Mouse (Mus musculus) hindbrain, embryonic 12.5 days (tissue): ENCODE results near the gene Klrb1b. TPM values are rescaled to one million over a fixed set of nuclear protein-coding genes. Genes with fewer than 3 reads are reported as not detected.
"Not testable (repeated sequence)": the region's sequence is repeated elsewhere in the genome, so short reads cannot be mapped to it uniquely, and the experiment has no call there.

ENCODE experiments used
- ATAC-seq: fragments of 200-750 bp; cut with Nextera tagmentation; 2 replicates; pipeline ENCODE4 v1.8.0; 2017; ENCODE audit warnings: moderate TSS enrichment; ENCODE audit not compliant: low FRiP score
- H3K27ac ChIP-seq: fragments of 300-500 bp; sonication (generic); 2 replicates; pipeline ENCODE4 v1.5.1; 2016; ENCODE audit warnings: mild to moderate bottlenecking
- H3K27me3 ChIP-seq: fragments of 300-500 bp; sonication (generic); 2 replicates; pipeline ENCODE4 v1.6.1; 2016; ENCODE audit warnings: mild to moderate bottlenecking
- H3K36me3 ChIP-seq: fragments of 300-500 bp; sonication (generic); 2 replicates; pipeline ENCODE4 v1.6.1; 2016; ENCODE audit warnings: mild to moderate bottlenecking
- H3K4me1 ChIP-seq: fragments of 300-500 bp; sonication (generic); 2 replicates; pipeline ENCODE4 v1.6.1; 2016
- H3K4me2 ChIP-seq: fragments of 300-500 bp; sonication (generic); replicated peaks from 2 replicates; pipeline ENCODE4 v1.6.1; 2016; ENCODE audit warnings: mild to moderate bottlenecking
- H3K4me3 ChIP-seq: fragments of 300-500 bp; sonication (generic); 2 replicates; pipeline ENCODE4 v1.5.1; 2016; ENCODE audit warnings: mild to moderate bottlenecking
- H3K9ac ChIP-seq: fragments of 300-500 bp; sonication (generic); 2 replicates; pipeline ENCODE4 v1.6.1; 2016; ENCODE audit warnings: mild to moderate bottlenecking, moderate library complexity
- H3K9me3 ChIP-seq: fragments of 300-500 bp; sonication (generic); replicated peaks from 2 replicates; pipeline ENCODE4 v1.6.1; 2016; ENCODE audit warnings: mild to moderate bottlenecking
- WGBS: fragments of 180-500 bp; shearing (Covaris S2); methylation state at CpG from one replicate; pipeline ENCODE4 v1.1.7; 2016; 5-methylcytosine and 5-hydroxymethylcytosine counted together
- polyA plus RNA-seq: library from polyadenylated mRNA; unstranded; fragments of >200 nt; fragmentation: Nextera tagmentation; extraction: Ambion mirVana; gene quantifications from 2 replicates; pipeline ENCODE4 v1.2.1, GENCODE M21; 2016

The Klrb1b gene
- polyA plus RNA-seq, 1 experiment from 2014 or later, result not detected

DNA sequence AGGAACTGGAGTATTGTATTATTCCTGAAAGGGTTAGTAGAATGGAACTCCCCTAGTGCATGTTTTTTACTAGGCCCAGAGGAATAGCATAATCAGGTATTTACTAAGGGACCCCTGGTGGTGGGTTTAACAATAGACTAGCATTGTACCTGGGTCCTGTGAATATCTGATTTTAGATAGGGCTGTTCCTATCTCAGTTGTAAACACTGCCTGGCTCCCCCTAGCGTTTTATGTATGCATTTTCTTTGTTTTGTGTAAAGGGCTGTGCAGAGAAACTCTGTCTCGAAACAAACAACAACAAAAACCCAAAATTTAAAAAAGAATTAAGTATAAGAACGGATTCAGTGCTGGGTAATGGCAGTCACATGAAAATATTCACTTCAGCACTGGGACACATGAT is 19.1 kb downstream of the Klrb1b start:
- H3K4me1 ChIP-seq, result peaks cover 3% of the 10 kb centered on the region; the same call in 1 of the 2 replicates
- no peaks in the 10 kb centered on the region for H3K27me3 ChIP-seq
- no peak overlapping the region for H3K27ac ChIP-seq
- no peaks in the 10 kb centered on the region for H3K9me3 ChIP-seq
- no peaks in the 10 kb centered on the region for H3K36me3 ChIP-seq
- H3K4me2 ChIP-seq, result no peak overlapping the region
- WGBS, result 69% methylated on average over 3 of the region's 3 CpGs
- no peak overlapping the region for H3K4me3 ChIP-seq
- no peak overlapping the region for H3K9ac ChIP-seq
- no peak for ATAC-seq

DNA sequence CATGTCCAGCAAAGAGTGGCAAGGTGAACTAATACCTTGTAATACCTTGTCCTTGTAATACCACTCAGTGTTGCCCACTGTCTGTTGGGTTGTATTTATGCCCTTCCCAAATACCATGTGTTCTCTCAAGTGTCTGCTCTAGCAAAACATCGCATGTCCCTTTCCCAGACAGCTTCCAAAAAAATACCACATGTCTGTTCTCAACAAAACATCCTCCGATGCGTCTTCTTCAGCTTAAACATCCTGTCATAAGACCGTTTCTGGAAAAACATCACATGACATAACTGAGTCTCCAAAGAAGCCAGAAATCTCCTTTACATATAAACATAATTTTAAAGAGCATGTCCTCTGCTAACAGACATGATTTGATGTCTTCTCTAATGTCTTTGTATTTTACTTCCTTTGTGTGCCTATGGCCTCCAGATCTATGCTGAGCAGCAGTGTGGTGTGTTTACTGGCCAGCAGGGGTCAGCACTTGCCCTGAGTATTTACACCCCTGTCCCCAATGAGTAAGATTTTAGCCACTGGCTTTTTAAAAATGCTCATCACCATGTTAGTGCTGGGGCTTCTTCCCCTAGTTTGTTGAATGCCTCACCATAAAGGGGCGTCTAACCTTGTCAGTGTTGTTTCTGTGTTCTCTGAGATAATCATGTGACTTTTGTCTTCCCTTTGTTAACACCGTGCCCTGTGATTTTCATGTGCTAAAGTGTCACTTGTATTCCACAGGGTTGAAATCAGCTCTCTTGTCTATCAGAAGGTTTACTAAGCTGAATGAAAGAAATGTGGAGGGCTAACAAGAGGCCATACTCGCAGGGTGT is 21.1 kb downstream of the Klrb1b start:
- H3K27ac ChIP-seq, H3K4me3 ChIP-seq, H3K9me3 ChIP-seq, H3K36me3 ChIP-seq, H3K4me2 ChIP-seq, H3K4me1 ChIP-seq, H3K9ac ChIP-seq, ATAC-seq, H3K27me3 ChIP-seq: not testable (repeated sequence)
- WGBS, result 68% methylated on average over 7 of the region's 7 CpGs

DNA sequence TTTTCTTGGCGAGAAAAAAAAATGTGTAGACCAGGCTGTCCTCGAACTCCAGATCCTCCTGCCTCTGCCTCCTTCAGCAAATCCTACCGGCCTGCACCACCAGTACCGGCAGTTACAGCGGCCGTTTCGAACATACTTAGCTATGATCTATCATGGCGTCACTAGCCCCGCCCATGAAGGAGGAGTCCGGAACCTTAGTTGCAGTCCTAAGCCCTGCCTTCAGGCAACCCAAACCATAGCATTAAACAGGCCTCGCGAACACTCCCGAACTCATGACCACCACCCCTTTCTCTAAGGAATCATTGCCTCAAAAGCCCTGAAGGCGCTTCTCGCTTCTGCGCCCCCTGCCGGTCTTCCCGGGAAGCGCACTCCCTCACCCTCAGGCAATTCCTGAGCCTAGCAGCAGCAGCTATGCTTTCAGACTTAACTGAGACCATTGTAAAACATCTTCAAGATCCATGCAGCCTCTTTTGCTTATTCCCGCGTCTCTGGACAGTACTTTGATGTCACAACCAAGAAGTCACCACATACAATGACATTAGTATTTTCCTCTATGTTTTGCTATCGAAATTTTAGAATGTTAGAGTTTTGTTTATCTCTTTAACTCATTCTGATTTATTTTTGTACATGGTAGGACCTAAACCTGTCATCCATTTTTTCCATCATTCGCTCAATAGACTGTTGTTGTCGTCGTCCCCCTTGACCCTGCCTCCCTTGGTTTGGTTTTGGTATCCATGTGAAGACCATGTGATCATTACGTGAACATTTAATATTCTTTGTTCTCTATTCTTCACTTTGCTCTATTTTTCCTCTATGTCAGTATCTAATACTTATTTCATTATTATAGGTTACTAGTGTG is 22.9 kb downstream of the Klrb1b start:
- peaks cover 5% of the 10 kb centered on the region for H3K4me1 ChIP-seq
- H3K9ac ChIP-seq, result peak overlapping the region; percentile 59; the same call in 1 of the 2 replicates
- no peaks in the 10 kb centered on the region for H3K27me3 ChIP-seq
- peak overlapping the region; percentile 77 for H3K27ac ChIP-seq
- H3K9me3 ChIP-seq, result no peaks in the 10 kb centered on the region
- peak overlapping the region; percentile 53 for H3K4me2 ChIP-seq
- peak; percentile 91 for ATAC-seq
- WGBS, result 9% methylated on average over 26 of the region's 26 CpGs
- H3K36me3 ChIP-seq, result no peaks in the 10 kb centered on the region
- H3K4me3 ChIP-seq, result peak overlapping the region; percentile 44

DNA sequence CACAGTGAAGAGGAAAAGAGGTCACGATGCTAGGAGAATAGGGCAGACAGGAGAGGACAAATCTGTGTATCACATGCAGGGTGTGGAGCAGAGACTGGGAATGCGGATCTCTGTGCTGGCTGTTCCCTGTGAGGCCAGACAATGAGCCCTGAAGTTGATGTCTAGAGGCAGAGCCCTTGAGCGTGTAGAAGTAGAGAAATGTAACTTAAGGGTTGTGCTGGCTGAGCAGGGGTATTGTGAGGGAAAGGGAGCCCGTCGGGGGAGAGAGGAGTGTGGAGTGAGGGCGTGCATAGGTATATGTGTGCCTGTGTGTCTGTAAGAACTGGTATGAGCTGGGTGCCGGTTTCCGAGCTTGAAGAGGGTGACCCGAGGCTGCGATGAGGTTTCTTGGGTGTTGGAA is 23.6 kb downstream of the Klrb1b start:
- Histone ChIP-seq H3K36me3 (no peaks in the 10 kb centered on the region), H3K27me3 (no peaks in the 10 kb centered on the region), H3K27ac (peak overlapping the region; percentile 77), H3K9me3 (no peaks in the 10 kb centered on the region), H3K4me3 (peak overlapping the region; percentile 44), H3K4me2 (peak overlapping the region; percentile 53), H3K9ac (peak overlapping the region; percentile 59), H3K4me1 (peaks cover 10% of the 10 kb centered on the region)
- WGBS, result 15% methylated on average over 10 of the region's 10 CpGs
- peak; percentile 49 for ATAC-seq

DNA sequence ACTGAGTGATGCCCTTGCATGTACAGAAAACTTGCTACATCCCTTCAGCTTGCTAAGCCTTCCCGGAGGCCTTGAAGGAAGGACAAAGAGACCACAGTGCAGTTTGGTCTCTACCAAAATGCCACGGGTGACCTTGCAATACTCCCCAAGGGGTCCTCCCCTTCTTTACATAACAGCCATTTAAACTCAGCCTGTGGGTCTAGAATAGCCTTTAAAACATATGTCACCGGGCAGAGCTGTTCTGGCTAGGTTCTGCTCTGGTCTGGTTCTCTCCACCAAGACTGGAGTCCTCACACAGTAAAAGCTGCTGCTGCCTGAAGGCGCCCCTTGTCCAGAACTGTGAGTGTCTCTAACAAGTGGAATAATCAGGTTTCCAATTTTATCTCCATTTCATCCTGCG is 25.4 kb downstream of the Klrb1b start:
- not testable (repeated sequence) for H3K4me2 ChIP-seq, ATAC-seq, H3K4me3 ChIP-seq, H3K27ac ChIP-seq, H3K9ac ChIP-seq, H3K9me3 ChIP-seq, H3K36me3 ChIP-seq, H3K27me3 ChIP-seq
- H3K4me1 ChIP-seq, result peaks cover 10% of the 10 kb centered on the region
- 80% methylated on average over 5 of the region's 5 CpGs for WGBS

- WGBS, result 24% methylated on average over 7 of the region's 7 CpGs
- H3K9ac ChIP-seq, result peak overlapping the region; percentile 45; the same call in 1 of the 2 replicates
These were observed 26.2 kb downstream of the Klrb1b start for GRCm38 (mm10) chr6:128799896-128800270.

GRCm38 (mm10) chr6:128799144-128799895 is 26.8 kb downstream of the Klrb1b start:
- Histone ChIP-seq H3K4me2 (peak overlapping the region; percentile 58), H3K4me1 (peaks cover 10% of the 10 kb centered on the region), H3K9ac (peak overlapping the region; percentile 60), H3K4me3 (peak overlapping the region; percentile 57), H3K27ac (peak overlapping the region; percentile 78)
- WGBS, result under 1% methylated on average over 49 of the region's 49 CpGs
- H3K27me3 ChIP-seq, H3K9me3 ChIP-seq, H3K36me3 ChIP-seq: not testable (repeated sequence)
- peak; percentile 82 for ATAC-seq

More at GRCm38 (mm10) chr6:128799896-128800270, 26.2 kb downstream of the Klrb1b start:
- no peaks in the 10 kb centered on the region for H3K36me3 ChIP-seq
- peak overlapping the region; percentile 43 for H3K4me2 ChIP-seq
- H3K9me3 ChIP-seq, result no peaks in the 10 kb centered on the region
- H3K27ac ChIP-seq, result 0 out of 2 replicates have a peak overlapping the region, but pooled peaks have one; percentile 78
- ATAC-seq, result no peak
- H3K4me3 ChIP-seq, result peak overlapping the region; percentile 57
- H3K4me1 ChIP-seq, result peaks cover 10% of the 10 kb centered on the region
- no peaks in the 10 kb centered on the region for H3K27me3 ChIP-seq

DNA sequence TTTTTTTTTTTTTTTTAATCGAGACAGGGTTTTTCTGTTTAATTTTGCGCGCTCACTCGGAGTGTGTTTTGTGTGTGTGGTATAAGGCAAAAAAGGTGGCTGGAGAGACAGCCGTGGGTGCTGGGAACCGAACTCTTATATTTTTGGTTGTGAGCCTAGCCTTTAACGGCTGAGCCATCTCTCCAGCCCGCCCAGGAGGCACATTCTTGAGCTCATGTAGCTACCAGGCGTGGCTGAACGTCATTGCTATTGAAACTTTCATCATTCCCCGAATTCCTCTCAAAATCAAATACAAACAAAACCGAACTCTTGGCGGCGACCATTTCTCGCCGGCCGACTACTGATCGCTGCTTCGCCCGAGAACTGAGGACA is 27.4 kb downstream of the Klrb1b start:
- Histone ChIP-seq H3K9ac (peak overlapping the region; percentile 60), H3K4me1 (peaks cover 10% of the 10 kb centered on the region), H3K4me3 (peak overlapping the region; percentile 57), H3K27ac (peak overlapping the region; percentile 78), H3K4me2 (peak overlapping the region; percentile 58)
- not testable (repeated sequence) for H3K36me3 ChIP-seq, H3K9me3 ChIP-seq, H3K27me3 ChIP-seq
- WGBS, result under 1% methylated on average over 20 of the region's 20 CpGs
- ATAC-seq, result peak; percentile 29

DNA sequence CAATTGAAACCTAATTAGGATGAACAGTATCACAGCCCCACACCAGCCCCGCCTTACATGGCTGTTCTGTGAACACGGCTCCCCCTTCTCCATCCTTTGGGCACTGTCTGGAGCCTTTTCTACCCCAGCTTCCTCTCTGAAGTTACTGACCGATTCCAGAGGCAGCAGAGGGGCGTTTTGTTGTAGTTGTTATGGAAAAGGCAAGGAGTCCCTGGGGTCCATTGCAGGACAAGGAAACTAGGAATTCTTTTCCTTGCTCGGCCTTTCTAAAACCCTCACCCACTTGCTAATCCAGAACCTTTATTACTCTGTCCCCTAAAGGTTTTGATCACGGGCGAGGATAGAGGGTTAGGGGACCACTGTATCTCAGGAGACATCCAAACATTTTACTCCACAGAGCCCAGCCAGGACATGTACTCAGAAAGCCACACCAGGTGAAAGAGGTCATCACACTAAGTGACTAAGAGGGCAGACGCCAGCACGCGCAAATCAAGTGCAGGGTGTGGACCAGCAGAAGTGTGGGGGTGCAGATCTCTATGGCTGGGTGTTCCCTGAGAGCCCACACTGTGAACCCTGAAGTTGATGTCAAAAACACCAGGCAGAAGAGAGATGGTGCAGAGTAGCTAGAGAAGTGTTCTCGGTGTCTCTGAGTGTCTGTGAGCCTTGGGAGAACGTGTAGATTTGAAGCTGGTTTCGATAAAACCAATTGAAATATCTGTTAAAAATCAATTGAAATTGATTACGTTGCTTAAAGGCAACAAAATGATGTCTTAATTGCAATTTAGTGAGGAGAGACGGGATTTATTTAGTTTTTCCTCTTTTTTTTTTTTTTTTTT is 28.0 kb downstream of the Klrb1b start:
- Histone ChIP-seq H3K4me1 (peaks cover 10% of the 10 kb centered on the region), H3K27ac (0 out of 2 replicates have a peak overlapping the region, but pooled peaks have one; percentile 1), H3K36me3 (no peaks in the 10 kb centered on the region), H3K27me3 (no peaks in the 10 kb centered on the region), H3K4me3 (peak overlapping the region; percentile 57), H3K9ac (0 out of 2 replicates have a peak overlapping the region, but pooled peaks have one; percentile 35), H3K9me3 (no peaks in the 10 kb centered on the region), H3K4me2 (peak overlapping the region; percentile 58)
- WGBS, result 13% methylated on average over 15 of the region's 15 CpGs
- no peak for ATAC-seq

GRCm38 (mm10) chr6:128797185-128797905 is 28.8 kb downstream of the Klrb1b start:
- Histone ChIP-seq H3K36me3 (no peaks in the 10 kb centered on the region), H3K27me3 (no peaks in the 10 kb centered on the region), H3K27ac (no peak overlapping the region), H3K4me2 (peak overlapping the region; percentile 58), H3K9me3 (no peaks in the 10 kb centered on the region), H3K4me1 (peaks cover 7% of the 10 kb centered on the region), H3K9ac (no peak overlapping the region), H3K4me3 (peak overlapping the region; percentile 57; the same call in 1 of the 2 replicates)
- no peak for ATAC-seq
- WGBS, result 81% methylated on average over 12 of the region's 12 CpGs
